Mouse (Mus musculus) midbrain, embryonic 12.5 days (tissue): ENCODE measurements at regions not wholly inside any gene's neighbourhood (a gene's known extent, or its start where the extent isn't known, plus 50 kb on each side); places are given as distances from the start of the nearest gene placed in this dataset.

Experiments
- ATAC-seq: fragments of 200-750 bp; cut with Nextera tagmentation; 2 replicates; pipeline ENCODE4 v1.8.0; 2017; ENCODE audit warnings: low read depth, moderate TSS enrichment, moderate library complexity; ENCODE audit not compliant: low FRiP score
- H3K27ac ChIP-seq: fragments of 300-500 bp; sonication (generic); replicated peaks from 2 replicates; pipeline ENCODE4 v1.5.1; 2016; ENCODE audit warnings: mild to moderate bottlenecking
- H3K27me3 ChIP-seq: fragments of 300-500 bp; sonication (generic); 2 replicates; pipeline ENCODE4 v1.6.1; 2016; ENCODE audit warnings: mild to moderate bottlenecking
- H3K36me3 ChIP-seq: fragments of 300-500 bp; sonication (generic); 2 replicates; pipeline ENCODE4 v1.6.1; 2016
- H3K4me1 ChIP-seq: fragments of 300-500 bp; sonication (generic); 2 replicates; pipeline ENCODE4 v1.6.1; 2016
- H3K4me2 ChIP-seq: fragments of 300-500 bp; sonication (generic); replicated peaks from 2 replicates; pipeline ENCODE4 v1.6.1; 2016; ENCODE audit warnings: mild to moderate bottlenecking, moderate library complexity
- H3K4me3 ChIP-seq: fragments of 300-500 bp; sonication (generic); 2 replicates; pipeline ENCODE4 v1.5.1; 2016; ENCODE audit warnings: mild to moderate bottlenecking
- H3K9ac ChIP-seq: fragments of 300-500 bp; sonication (generic); replicated peaks from 2 replicates; pipeline ENCODE4 v1.6.1; 2016; ENCODE audit warnings: mild to moderate bottlenecking, moderate library complexity
- H3K9me3 ChIP-seq: fragments of 300-500 bp; sonication (generic); 2 replicates; pipeline ENCODE4 v1.6.1; 2016; ENCODE audit warnings: mild to moderate bottlenecking
- WGBS: fragments of 180-500 bp; shearing (Covaris S2); methylation state at CpG from one replicate; pipeline ENCODE4 v1.1.7; 2016; 5-methylcytosine and 5-hydroxymethylcytosine counted together

DNA sequence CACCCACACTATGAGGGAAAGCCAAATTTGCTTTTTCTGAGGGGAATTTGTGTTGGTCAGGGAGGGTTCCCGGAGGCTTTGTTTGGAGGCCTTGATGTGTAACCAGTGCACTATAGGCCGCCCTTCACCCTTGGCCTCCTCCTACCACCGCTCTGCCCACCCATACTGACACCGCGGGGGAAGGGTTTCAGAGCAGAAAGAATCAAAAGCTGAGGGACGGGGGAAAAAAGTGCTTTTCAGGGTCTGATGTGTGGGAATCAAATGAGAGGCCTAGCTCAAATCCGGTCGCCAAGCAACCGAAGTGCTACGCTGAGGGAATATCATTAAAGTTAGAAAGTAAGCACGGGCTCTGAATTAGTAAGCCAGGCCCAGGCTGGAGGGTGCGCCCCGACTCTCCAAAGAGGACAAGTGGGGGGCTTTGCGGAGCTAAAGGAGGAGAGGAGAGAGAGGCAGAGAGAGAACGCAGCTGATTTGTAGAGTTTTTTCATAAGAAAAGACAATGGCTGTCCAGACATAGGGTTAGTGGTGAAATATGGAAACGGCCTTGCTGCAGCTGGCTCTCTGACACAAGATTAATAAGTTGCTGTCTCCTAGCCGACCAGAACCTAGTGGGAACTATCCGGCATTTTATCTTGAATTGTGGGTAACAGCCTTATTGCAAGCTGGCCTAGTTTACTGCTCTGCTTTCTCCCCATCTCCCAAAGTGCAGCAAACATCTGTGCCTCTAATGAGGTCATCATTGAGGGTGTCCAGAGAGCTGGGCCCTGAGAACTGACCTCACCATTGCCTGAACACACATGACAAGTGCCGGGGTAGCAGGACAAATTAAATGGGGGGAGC lies 438.3 kb downstream of the Sox2 start:
- H3K27ac ChIP-seq = peak overlapping the region; percentile 91
- H3K9ac ChIP-seq = no peak overlapping the region
- peaks cover 73% of the 10 kb centered on the region for H3K4me1 ChIP-seq
- peak; percentile 84 for ATAC-seq
- 12% methylated on average over 19 of the region's 19 CpGs for WGBS
- H3K4me2 ChIP-seq = peak overlapping the region; percentile 25
- no peaks in the 10 kb centered on the region for H3K36me3 ChIP-seq
- no peaks in the 10 kb centered on the region for H3K27me3 ChIP-seq
- no peaks in the 10 kb centered on the region for H3K9me3 ChIP-seq
- H3K4me3 ChIP-seq = no peak overlapping the region

DNA sequence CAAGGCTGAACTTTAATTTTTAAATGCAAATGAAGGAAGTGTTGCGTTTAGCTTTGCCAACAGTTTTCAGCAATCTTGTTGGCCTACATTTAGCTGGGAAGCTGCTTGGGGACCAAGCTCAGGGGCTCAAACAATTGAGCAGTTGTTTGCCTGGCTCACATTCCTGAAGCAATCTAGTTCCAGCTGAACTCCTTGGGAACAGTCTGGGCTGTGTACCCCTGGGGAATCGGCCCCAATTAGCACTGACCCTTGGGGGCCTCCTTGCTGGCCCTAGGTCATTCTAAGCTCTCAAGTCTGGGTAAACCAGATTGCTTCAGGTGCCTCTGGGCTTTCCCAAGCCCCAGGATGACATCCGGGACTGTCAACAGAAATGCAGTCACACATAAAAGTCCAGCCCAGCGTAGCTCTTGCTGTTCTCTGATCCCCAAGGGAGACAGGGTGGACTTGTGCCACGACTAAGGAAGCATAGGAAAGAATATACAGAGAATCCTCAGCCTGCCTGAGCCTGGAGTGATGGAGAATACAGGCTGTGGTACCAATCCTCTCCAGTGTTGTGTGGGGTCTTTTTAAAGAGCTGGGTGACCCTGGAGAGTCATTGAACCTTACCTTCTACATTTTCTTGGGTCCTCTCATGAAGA lies 440.4 kb downstream of the Sox2 start:
- Histone ChIP-seq H3K9ac (no peak overlapping the region), H3K36me3 (no peaks in the 10 kb centered on the region), H3K27ac (peak overlapping the region; percentile 91), H3K4me2 (no peak overlapping the region), H3K27me3 (no peaks in the 10 kb centered on the region), H3K4me3 (no peak overlapping the region), H3K9me3 (no peaks in the 10 kb centered on the region), H3K4me1 (peaks cover 53% of the 10 kb centered on the region)
- WGBS = 25% methylated on average over 5 of the region's 5 CpGs
- ATAC-seq = no peak

DNA sequence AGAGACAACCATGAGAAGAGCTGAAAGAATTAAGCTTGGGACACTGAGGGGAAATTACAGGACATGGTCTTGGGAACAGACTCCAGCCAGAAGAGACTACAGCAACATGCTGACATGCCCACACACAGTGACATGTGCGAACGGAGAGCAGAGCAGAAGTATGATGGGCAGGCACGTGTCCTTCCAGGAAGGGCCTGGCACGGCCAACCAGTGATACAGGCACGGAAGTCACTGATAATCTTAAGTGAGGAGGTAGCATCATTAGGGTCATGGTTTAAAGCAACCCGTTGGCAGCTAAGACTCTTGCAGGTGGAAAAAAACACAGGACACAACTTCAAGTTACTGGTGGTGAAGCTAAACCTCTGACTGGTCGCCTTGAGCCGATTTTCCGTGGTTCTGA lies 442.8 kb downstream of the Sox2 start:
- ATAC-seq = no peak
- Histone ChIP-seq H3K4me3 (no peak overlapping the region), H3K9ac (no peak overlapping the region), H3K27me3 (no peaks in the 10 kb centered on the region), H3K4me2 (no peak overlapping the region), H3K27ac (no peak overlapping the region), H3K9me3 (no peaks in the 10 kb centered on the region), H3K4me1 (peaks cover 29% of the 10 kb centered on the region), H3K36me3 (no peaks in the 10 kb centered on the region)
- 89% methylated on average over 9 of the region's 9 CpGs for WGBS

DNA sequence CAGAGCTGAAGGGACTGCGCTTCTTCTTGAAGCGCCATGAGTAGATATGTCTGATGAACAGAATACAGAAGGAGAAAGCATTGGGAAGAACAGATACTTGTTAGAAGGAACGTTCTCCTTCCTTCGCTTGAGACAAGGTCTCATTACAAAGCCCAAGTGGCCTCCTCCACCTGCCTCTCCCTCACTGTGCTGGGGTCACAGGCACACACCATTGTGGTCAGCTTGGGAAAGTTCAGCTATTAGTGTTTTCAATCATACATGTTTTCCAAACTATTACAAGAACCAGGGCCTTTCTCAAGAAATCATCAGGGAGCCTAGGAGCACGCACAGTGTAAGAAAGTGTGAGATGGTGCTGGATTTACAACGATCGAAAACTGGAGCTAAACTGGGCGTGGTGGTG lies 445.0 kb downstream of the Sox2 start:
- no peak overlapping the region for H3K4me3 ChIP-seq
- no peak overlapping the region for H3K9ac ChIP-seq
- H3K36me3 ChIP-seq = no peaks in the 10 kb centered on the region
- no peak for ATAC-seq
- H3K27ac ChIP-seq = no peak overlapping the region
- H3K9me3 ChIP-seq = no peaks in the 10 kb centered on the region
- 95% methylated on average over 8 of the region's 8 CpGs for WGBS
- peaks cover 15% of the 10 kb centered on the region for H3K4me1 ChIP-seq
- H3K27me3 ChIP-seq = peaks cover 4% of the 10 kb centered on the region; the same call in 1 of the 2 replicates
- H3K4me2 ChIP-seq = no peak overlapping the region

DNA sequence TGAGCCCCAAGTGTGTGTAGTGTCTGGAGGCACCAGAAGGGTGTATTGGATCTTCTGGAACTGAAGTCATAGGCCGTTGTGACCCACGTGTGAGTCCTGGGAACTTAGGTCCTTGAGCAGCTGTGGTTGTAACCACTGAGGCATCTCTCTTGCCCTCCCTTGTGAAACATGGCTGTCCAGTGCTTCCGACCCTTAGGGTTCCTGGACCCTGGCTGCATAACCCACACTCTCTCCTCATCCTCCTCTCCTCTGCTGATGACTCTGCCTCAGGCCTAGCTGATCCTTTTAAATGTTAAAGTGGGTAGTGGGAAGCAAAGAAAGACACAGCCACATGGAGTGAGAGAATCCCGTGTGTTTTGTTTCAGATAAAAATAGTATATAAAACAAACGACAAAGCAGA lies 446.2 kb downstream of the Sox2 start:
- H3K4me1 ChIP-seq = peaks cover 17% of the 10 kb centered on the region
- ATAC-seq = no peak

DNA sequence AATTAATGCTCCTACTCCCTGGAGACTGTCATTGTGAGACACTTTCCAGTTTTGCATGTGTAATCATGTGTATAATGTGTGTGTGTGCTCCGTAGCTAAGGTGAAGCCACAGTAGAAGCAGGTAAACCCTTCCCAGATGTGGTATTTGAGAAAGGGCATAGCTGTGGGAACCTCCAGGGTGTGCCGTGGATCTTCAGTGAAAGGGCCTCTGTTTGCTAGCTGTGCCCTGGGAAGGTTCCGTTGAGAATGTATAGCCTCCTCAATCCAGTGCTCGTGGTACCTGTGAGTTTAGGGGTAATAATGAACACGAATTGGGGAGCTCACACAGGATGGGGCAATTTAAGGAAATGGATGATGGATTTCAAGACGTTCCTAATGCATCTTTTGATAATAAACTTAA lies 447.6 kb downstream of the Sox2 start:
- ATAC-seq = no peak
- Histone ChIP-seq H3K4me3 (no peak overlapping the region), H3K4me2 (no peak overlapping the region), H3K9me3 (no peaks in the 10 kb centered on the region), H3K4me1 (peaks cover 30% of the 10 kb centered on the region), H3K27ac (no peak overlapping the region), H3K36me3 (no peaks in the 10 kb centered on the region), H3K27me3 (peaks cover 4% of the 10 kb centered on the region; the same call in 1 of the 2 replicates), H3K9ac (no peak overlapping the region)
- 85% methylated on average over 6 of the region's 6 CpGs for WGBS

More for the DNA sequence above, 446.2 kb downstream of the Sox2 start:
- Histone ChIP-seq H3K4me2 (no peak overlapping the region), H3K9ac (no peak overlapping the region), H3K27ac (no peak overlapping the region), H3K36me3 (no peaks in the 10 kb centered on the region), H3K9me3 (no peaks in the 10 kb centered on the region), H3K27me3 (peaks cover 4% of the 10 kb centered on the region; the same call in 1 of the 2 replicates), H3K4me3 (no peak overlapping the region)
- WGBS = 89% methylated on average over 5 of the region's 5 CpGs

DNA sequence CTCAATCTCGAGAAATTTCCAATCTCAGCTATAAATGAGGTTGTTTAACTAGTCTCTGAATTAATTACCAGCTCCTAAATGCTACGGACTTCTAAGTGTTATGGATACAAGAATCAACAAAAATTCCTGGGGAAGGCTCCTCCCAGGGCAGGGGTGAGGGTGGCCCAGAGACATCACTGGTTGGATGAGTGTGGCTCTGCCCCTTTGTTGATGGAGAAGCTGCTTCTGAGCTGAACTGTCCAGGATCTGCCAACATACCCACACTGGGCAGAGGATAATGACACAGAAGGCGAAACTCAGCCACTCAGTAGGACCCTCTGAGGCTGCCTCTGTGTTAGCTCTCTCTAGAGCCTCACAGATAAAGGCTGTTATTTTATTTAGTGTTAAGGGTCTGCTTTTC lies 449.0 kb downstream of the Sox2 start:
- H3K9me3 ChIP-seq = no peaks in the 10 kb centered on the region
- WGBS = 64% methylated on average over 3 of the region's 3 CpGs
- no peak overlapping the region for H3K9ac ChIP-seq
- H3K27me3 ChIP-seq = peaks cover 4% of the 10 kb centered on the region; the same call in 1 of the 2 replicates
- no peak overlapping the region for H3K4me3 ChIP-seq
- no peaks in the 10 kb centered on the region for H3K36me3 ChIP-seq
- H3K27ac ChIP-seq = no peak overlapping the region
- peaks cover 41% of the 10 kb centered on the region for H3K4me1 ChIP-seq
- H3K4me2 ChIP-seq = no peak overlapping the region
- ATAC-seq = no peak

DNA sequence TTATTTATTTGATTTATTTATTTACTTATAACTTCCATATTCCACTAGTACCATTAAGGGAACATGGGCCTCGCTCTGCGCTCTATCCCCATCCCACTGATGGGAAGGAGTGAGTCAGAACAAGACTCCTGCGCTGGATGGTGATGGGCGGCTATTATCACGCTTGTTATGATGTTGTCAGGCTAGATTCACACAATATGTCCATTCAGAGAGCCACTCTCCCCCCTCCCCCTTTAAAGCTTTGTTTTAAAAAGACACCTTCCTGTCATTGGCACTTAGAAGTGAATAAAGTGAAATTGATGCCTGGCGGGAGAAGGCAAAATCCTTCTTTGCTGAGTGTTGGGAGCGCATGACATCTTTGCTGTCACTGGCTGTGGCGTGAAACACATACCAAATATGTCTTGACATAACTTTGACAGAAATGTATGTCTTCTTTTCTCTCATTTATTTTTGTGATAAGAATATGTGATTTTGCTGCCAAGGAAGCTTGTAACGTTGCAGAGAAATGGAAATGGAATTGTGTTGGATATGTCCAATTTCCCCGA lies 449.7 kb downstream of the Sox2 start:
- ATAC-seq = no peak
- Histone ChIP-seq H3K27ac (no peak overlapping the region), H3K4me3 (no peak overlapping the region), H3K4me1 (peaks cover 45% of the 10 kb centered on the region), H3K9ac (no peak overlapping the region), H3K27me3 (peaks cover 4% of the 10 kb centered on the region; the same call in 1 of the 2 replicates), H3K9me3 (no peaks in the 10 kb centered on the region), H3K36me3 (no peaks in the 10 kb centered on the region), H3K4me2 (no peak overlapping the region)
- 66% methylated on average over 10 of the region's 10 CpGs for WGBS

DNA sequence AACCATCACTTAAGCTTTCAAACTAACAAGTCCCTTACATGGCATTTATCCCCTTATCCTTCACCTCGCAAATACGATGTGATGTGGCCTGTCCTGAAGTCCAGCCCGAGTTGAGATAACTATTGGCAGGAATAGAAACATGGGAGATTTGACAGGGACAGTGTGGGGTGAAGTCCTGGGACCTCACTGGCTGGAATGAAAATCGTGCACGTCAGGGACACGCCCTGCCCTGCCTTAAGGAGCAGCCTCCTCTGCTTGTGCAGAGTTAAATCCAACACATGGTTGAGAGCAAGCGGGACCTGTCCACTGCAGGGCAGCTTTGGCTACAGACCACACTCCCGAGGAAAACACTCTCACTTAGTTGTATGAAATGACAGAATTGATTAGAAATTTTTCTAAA lies 451.1 kb downstream of the Sox2 start:
- Histone ChIP-seq H3K4me3 (no peak overlapping the region), H3K9ac (no peak overlapping the region), H3K9me3 (no peaks in the 10 kb centered on the region), H3K27me3 (peaks cover 4% of the 10 kb centered on the region; the same call in 1 of the 2 replicates), H3K36me3 (no peaks in the 10 kb centered on the region), H3K4me2 (no peak overlapping the region), H3K27ac (no peak overlapping the region), H3K4me1 (peaks cover 47% of the 10 kb centered on the region)
- 65% methylated on average over 8 of the region's 8 CpGs for WGBS
- no peak for ATAC-seq

DNA sequence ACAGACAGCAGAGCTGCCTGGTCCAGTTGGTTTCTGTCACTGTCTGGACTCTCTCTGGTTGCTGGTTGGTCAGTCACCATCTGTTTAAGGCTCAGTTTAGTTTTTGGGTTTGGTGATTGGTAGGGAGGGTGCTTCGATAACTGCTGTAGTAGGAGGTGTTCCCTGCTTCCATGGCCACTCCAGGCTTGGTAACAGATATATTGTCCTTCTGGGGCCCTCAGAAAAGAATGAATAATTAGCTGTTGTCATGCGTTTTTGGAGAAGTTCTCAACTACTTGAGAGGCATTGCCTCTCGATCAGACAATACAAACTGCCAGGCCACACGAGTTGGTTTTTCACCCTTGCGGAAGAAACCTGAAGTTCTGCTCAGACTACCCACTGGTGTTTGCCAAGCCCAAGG lies 451.7 kb downstream of the Sox2 start:
- Histone ChIP-seq H3K27me3 (peaks cover 4% of the 10 kb centered on the region; the same call in 1 of the 2 replicates), H3K36me3 (no peaks in the 10 kb centered on the region), H3K4me3 (no peak overlapping the region), H3K9me3 (no peaks in the 10 kb centered on the region), H3K4me2 (no peak overlapping the region), H3K9ac (no peak overlapping the region), H3K27ac (0 out of 2 replicates have a peak overlapping the region, but pooled peaks have one; percentile 40), H3K4me1 (peaks cover 47% of the 10 kb centered on the region)
- ATAC-seq = no peak
- 38% methylated on average over 5 of the region's 5 CpGs for WGBS

DNA sequence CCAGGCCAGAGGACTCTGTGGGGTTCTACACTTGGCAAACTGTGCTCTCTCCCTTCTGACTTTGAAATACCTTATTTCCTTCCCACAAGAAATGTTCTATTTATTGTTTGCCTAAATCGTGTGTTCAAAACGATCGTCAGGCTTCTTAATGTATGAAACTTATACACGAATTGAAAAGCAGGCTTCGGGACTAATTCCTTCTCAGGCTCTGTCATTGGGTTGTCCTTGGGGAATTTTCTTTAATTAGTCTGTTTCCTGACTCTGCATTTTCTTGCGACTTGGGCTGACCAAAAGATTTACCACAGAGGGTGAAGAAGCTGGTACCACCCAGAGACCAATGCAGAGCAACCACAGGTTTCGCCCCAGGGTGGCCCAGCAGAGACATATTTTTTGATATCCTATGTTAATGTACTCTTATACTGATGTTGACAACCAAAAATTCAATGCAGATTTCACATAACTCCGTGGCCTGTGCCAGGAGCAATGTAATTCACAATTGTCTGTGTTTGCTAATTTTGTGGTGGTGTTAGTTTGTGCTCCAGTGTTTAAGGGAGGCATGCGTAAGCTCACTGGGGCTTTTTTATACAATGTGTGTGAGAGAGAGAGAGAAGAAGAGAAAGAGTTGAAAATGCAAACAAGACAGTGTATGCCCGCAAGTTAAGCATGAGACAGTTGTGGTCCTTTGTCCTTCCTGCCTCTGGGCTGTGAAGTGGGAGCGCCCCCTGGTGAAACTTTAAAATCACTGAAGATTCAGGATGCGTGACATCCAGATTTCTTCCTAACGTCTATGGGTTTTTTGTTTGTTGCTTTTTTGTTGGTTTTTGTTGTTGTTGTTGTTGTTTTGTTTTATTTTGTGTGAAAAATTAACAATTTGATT lies 452.7 kb downstream of the Sox2 start:
- Histone ChIP-seq H3K36me3 (no peaks in the 10 kb centered on the region), H3K9ac (peak overlapping the region; percentile 37; the same call in 1 of the 2 replicates), H3K9me3 (no peaks in the 10 kb centered on the region), H3K4me2 (peak overlapping the region; percentile 20; the same call in 1 of the 2 replicates), H3K4me1 (peaks cover 47% of the 10 kb centered on the region), H3K27ac (peak overlapping the region; percentile 66), H3K27me3 (peaks cover 4% of the 10 kb centered on the region; the same call in 1 of the 2 replicates), H3K4me3 (no peak overlapping the region)
- ATAC-seq = peak; percentile 66
- WGBS = 21% methylated on average over 13 of the region's 13 CpGs
